Mouse (Mus musculus): ENCODE data around the gene Prrc2b. TPM values are rescaled to one million over a fixed set of nuclear protein-coding genes. Genes with fewer than 3 reads are reported as not detected.

Prrc2b gene
- polyA plus RNA-seq, 1 experiment from 2014 or later: 17.7 TPM

- Histone ChIP-seq H3K4me2 (replicated peaks; ENCODE audit: low read depth) (peak within 1 kb of the TSS; percentile 71), H3K27me3 (replicated peaks; ENCODE audit: control insufficient read depth, insufficient read depth, low read length) (no peaks in the 10 kb centered on the region), H3K27ac (ENCODE audit: low read depth, low read length) (peak within 1 kb of the TSS; percentile 78), H3K36me3 (ENCODE audit: control insufficient read depth, insufficient read depth) (peaks cover 32% of the 10 kb centered on the region), H3K9ac (ENCODE audit: low read depth, low read length) (peak within 1 kb of the TSS; percentile 73), H3K4me1 (replicated peaks; ENCODE audit: control insufficient read depth, insufficient read depth, low read length) (0 out of 2 replicates have a peak, but pooled peaks cover 3% of the 10 kb centered on the region), H3K4me3 (ENCODE audit: low read depth, low read length) (peak within 1 kb of the TSS; percentile 77), H3K9me3 (ENCODE audit: control insufficient read depth) (no peaks in the 10 kb centered on the region)
- peak; percentile 86 for ATAC-seq
- TF ChIP-seq CTCF (IDR thresholded peaks at IDR 0.05; ENCODE audit: low read depth): 0 out of 2 replicates have a peak, but pooled peaks have one; percentile 3
- WGBS: under 1% methylated on average over 58 of the region's 59 CpGs
These were observed 109.0 kb downstream of the Prrc2b start, which contains the start of gene Uck1 for GRCm38 (mm10) chr2:32259657-32260417. Gene Uck1 (minus strand): TSS chr2:32260159.

DNA sequence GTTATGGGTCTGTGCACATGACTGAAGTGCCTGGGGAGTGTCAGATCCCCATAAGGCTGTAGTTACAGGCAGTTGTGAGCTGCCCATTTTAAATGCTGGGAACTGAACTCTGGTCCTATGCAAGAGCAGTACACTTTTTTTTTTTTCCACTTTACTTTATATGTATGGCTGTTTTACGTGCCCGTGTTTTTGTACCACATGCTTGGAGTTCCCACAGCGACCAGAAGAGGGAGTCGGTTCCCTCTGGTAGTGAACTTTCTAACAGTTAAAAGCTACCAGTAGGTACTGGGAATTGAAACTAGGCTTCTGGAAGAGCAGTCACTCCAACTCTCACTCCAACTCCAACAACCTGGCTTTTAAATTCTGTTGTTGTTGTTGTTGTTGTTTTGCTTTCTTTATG is 109.8 kb downstream of the Prrc2b start:
- Histone ChIP-seq H3K27ac (ENCODE audit: low read depth, low read length) (no peak overlapping the region), H3K9me3 (ENCODE audit: control insufficient read depth) (no peaks in the 10 kb centered on the region)
- 41% methylated on average over 4 of the region's 4 CpGs for whole genome bisulfite sequencing

DNA sequence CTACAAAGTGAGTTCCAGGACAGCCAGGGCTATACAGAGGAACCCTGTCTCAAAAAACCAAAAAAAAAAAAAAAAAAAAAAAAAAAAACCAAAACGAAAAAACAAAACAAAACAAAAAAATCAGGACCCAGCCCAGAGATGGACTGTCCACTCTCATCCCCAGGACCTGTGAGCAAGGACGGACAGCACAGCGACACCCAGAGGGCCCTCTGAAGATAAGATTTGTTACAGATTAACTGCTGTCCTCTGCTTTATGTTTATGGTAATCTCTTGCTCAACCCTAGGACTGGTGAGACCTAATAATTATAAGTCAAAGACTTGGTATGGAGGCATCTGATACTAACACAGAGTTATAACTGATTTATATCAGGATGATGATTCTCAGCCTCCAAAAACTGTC is 124.9 kb downstream of the Prrc2b start:
- no peak overlapping the region for H3K27ac ChIP-seq (ENCODE audit: low read depth, low read length)
- H3K9me3 ChIP-seq (ENCODE audit: control insufficient read depth): no peaks in the 10 kb centered on the region
- no peak overlapping the region for H3K4me2 ChIP-seq (replicated peaks; ENCODE audit: low read depth)
- peak; percentile 48 for TF ChIP-seq CTCF (IDR thresholded peaks at IDR 0.05; ENCODE audit: low read depth)
- WGBS: 54% methylated on average over 3 of the region's 3 CpGs
- H3K36me3 ChIP-seq (ENCODE audit: control insufficient read depth, insufficient read depth): peaks cover 36% of the 10 kb centered on the region
- H3K27me3 ChIP-seq (replicated peaks; ENCODE audit: control insufficient read depth, insufficient read depth, low read length): no peaks in the 10 kb centered on the region
- 0 out of 2 replicates have a peak, but pooled peaks have one; percentile 33 for ATAC-seq
- H3K4me3 ChIP-seq (ENCODE audit: low read depth, low read length): no peak overlapping the region
- H3K9ac ChIP-seq (ENCODE audit: low read depth, low read length): no peak overlapping the region
- H3K4me1 ChIP-seq (replicated peaks; ENCODE audit: control insufficient read depth, insufficient read depth, low read length): no peaks in the 10 kb centered on the region

More for the DNA sequence above, 109.8 kb downstream of the Prrc2b start:
- 0 out of 2 replicates have a peak, but pooled peaks cover 3% of the 10 kb centered on the region for H3K4me1 ChIP-seq (replicated peaks; ENCODE audit: control insufficient read depth, insufficient read depth, low read length)
- peak; percentile 67 for TF ChIP-seq CTCF (IDR thresholded peaks at IDR 0.05; ENCODE audit: low read depth)
- no peak for ATAC-seq
- H3K27me3 ChIP-seq (replicated peaks; ENCODE audit: control insufficient read depth, insufficient read depth, low read length): no peaks in the 10 kb centered on the region
- H3K36me3 ChIP-seq (ENCODE audit: control insufficient read depth, insufficient read depth): peaks cover 30% of the 10 kb centered on the region
- no peak overlapping the region for H3K9ac ChIP-seq (ENCODE audit: low read depth, low read length)
- peak overlapping the region; percentile 71 for H3K4me2 ChIP-seq (replicated peaks; ENCODE audit: low read depth)
- no peak overlapping the region for H3K4me3 ChIP-seq (ENCODE audit: low read depth, low read length)

GRCm38 (mm10) chr2:32282289-32282688 is 131.4 kb downstream of the Prrc2b start:
- Histone ChIP-seq H3K27ac (ENCODE audit: low read depth, low read length) (no peak overlapping the region), H3K9ac (ENCODE audit: low read depth, low read length) (no peak overlapping the region), H3K4me1 (replicated peaks; ENCODE audit: control insufficient read depth, insufficient read depth, low read length) (no peaks in the 10 kb centered on the region), H3K36me3 (ENCODE audit: control insufficient read depth, insufficient read depth) (peaks cover 46% of the 10 kb centered on the region), H3K9me3 (ENCODE audit: control insufficient read depth) (no peaks in the 10 kb centered on the region), H3K27me3 (replicated peaks; ENCODE audit: control insufficient read depth, insufficient read depth, low read length) (no peaks in the 10 kb centered on the region), H3K4me3 (ENCODE audit: low read depth, low read length) (no peak overlapping the region), H3K4me2 (replicated peaks; ENCODE audit: low read depth) (no peak overlapping the region)
- WGBS: 81% methylated on average over 2 of the region's 2 CpGs
- ATAC-seq: no peak
- no peak for TF ChIP-seq CTCF (IDR thresholded peaks at IDR 0.05; ENCODE audit: low read depth)

GRCm38 (mm10) chr2:32282727-32283126 is 131.8 kb downstream of the Prrc2b start:
- Histone ChIP-seq H3K36me3 (ENCODE audit: control insufficient read depth, insufficient read depth) (peaks cover 42% of the 10 kb centered on the region), H3K27ac (ENCODE audit: low read depth, low read length) (no peak overlapping the region), H3K4me3 (ENCODE audit: low read depth, low read length) (no peak overlapping the region), H3K9ac (ENCODE audit: low read depth, low read length) (no peak overlapping the region), H3K4me1 (replicated peaks; ENCODE audit: control insufficient read depth, insufficient read depth, low read length) (no peaks in the 10 kb centered on the region), H3K27me3 (replicated peaks; ENCODE audit: control insufficient read depth, insufficient read depth, low read length) (no peaks in the 10 kb centered on the region), H3K9me3 (ENCODE audit: control insufficient read depth) (no peaks in the 10 kb centered on the region), H3K4me2 (replicated peaks; ENCODE audit: low read depth) (no peak overlapping the region)
- 77% methylated on average over 1 of the region's 1 CpGs for WGBS
- no peak for ATAC-seq
- peak; percentile 87 for TF ChIP-seq CTCF (IDR thresholded peaks at IDR 0.05; ENCODE audit: low read depth)

- peaks cover 30% of the 10 kb centered on the region for H3K36me3 ChIP-seq (ENCODE audit: control insufficient read depth, insufficient read depth)
- H3K4me2 ChIP-seq (replicated peaks; ENCODE audit: low read depth): no peak overlapping the region
- 67% methylated on average over 3 of the region's 3 CpGs for WGBS
- no peak overlapping the region for H3K27ac ChIP-seq (ENCODE audit: low read depth, low read length)
- no peak overlapping the region for H3K9ac ChIP-seq (ENCODE audit: low read depth, low read length)
- H3K9me3 ChIP-seq (ENCODE audit: control insufficient read depth): no peaks in the 10 kb centered on the region
- no peaks in the 10 kb centered on the region for H3K4me1 ChIP-seq (replicated peaks; ENCODE audit: control insufficient read depth, insufficient read depth, low read length)
- H3K4me3 ChIP-seq (ENCODE audit: low read depth, low read length): no peak overlapping the region
- H3K27me3 ChIP-seq (replicated peaks; ENCODE audit: control insufficient read depth, insufficient read depth, low read length): no peaks in the 10 kb centered on the region
- no peak for TF ChIP-seq CTCF (IDR thresholded peaks at IDR 0.05; ENCODE audit: low read depth)
- ATAC-seq: no peak
These were observed 133.1 kb downstream of the Prrc2b start for GRCm38 (mm10) chr2:32283986-32284385.

Small RNA genes within 50 kb of the gene (microRNA-seq; reads per million reads assigned to microRNA genes)
- gene Gm27805: not detected

Other genes starting within 250 kb of the Prrc2b start
- 8.1 and 8.2 TPM in 2 replicates for gene Aif1l, start 200.9 kb upstream of the Prrc2b start, polyA plus RNA-seq (2015; fragmentation: Nextera tagmentation; extraction: Ambion mirVana)
- 31.3 and 37.2 TPM in 2 replicates for gene Nup214, start 176.6 kb upstream of the Prrc2b start, polyA plus RNA-seq (2015; fragmentation: Nextera tagmentation; extraction: Ambion mirVana)
- 6.1 and 6.2 TPM in 2 replicates for gene Fam78a, start 66.2 kb upstream of the Prrc2b start, polyA plus RNA-seq (2015; fragmentation: Nextera tagmentation; extraction: Ambion mirVana)
- 3.1 and 3.8 TPM in 2 replicates for gene Plpp7, start 55.6 kb upstream of the Prrc2b start, polyA plus RNA-seq (2015; fragmentation: Nextera tagmentation; extraction: Ambion mirVana)
- gene Pomt1, start 85.5 kb downstream of the Prrc2b start, polyA plus RNA-seq (2015; fragmentation: Nextera tagmentation; extraction: Ambion mirVana): 9.2 and 10.7 TPM in 2 replicates
- 74.1 and 80.0 TPM in 2 replicates for gene Uck1, start 109.1 kb downstream of the Prrc2b start, polyA plus RNA-seq (2015; fragmentation: Nextera tagmentation; extraction: Ambion mirVana)
- gene Golga2, start 136.3 kb downstream of the Prrc2b start, polyA plus RNA-seq (2015; fragmentation: Nextera tagmentation; extraction: Ambion mirVana): 15.2 and 18.1 TPM in 2 replicates
- 255 and 271 TPM in 2 replicates for gene Swi5, start 137.0 kb downstream of the Prrc2b start, polyA plus RNA-seq (2015; fragmentation: Nextera tagmentation; extraction: Ambion mirVana)
- 20.1 and 20.7 TPM in 2 replicates for gene Ciz1, start 201.2 kb downstream of the Prrc2b start, polyA plus RNA-seq (2015; fragmentation: Nextera tagmentation; extraction: Ambion mirVana)
- gene Dnm1, start 202.3 kb downstream of the Prrc2b start, polyA plus RNA-seq (2015; fragmentation: Nextera tagmentation; extraction: Ambion mirVana): 23.5 and 30.0 TPM in 2 replicates
- 95.0 and 100 TPM in 2 replicates for gene 1110008P14Rik, start 230.9 kb downstream of the Prrc2b start, polyA plus RNA-seq (2015; fragmentation: Nextera tagmentation; extraction: Ambion mirVana)
- gene Lcn2, start 237.2 kb downstream of the Prrc2b start, polyA plus RNA-seq (2015; fragmentation: Nextera tagmentation; extraction: Ambion mirVana): 4.8 and 5.4 TPM in 2 replicates
- gene Ptges2, start 244.8 kb downstream of the Prrc2b start, polyA plus RNA-seq (2015; fragmentation: Nextera tagmentation; extraction: Ambion mirVana): 47.3 and 49.4 TPM in 2 replicates

All from intestine, postnatal 0 days (tissue).